Mouse (Mus musculus) c-Kit-positive CD71-positive TER-119-negative erythroid progenitor cells, embryonic 14.5 days (primary cell): ENCODE results near the gene Gse1.

Experiments
- DNase-seq: peaks from one replicate; pipeline ENCODE4 v3.0.0-alpha.2; 2013; ENCODE audit warnings: low read depth

Gene Gse1

DNA sequence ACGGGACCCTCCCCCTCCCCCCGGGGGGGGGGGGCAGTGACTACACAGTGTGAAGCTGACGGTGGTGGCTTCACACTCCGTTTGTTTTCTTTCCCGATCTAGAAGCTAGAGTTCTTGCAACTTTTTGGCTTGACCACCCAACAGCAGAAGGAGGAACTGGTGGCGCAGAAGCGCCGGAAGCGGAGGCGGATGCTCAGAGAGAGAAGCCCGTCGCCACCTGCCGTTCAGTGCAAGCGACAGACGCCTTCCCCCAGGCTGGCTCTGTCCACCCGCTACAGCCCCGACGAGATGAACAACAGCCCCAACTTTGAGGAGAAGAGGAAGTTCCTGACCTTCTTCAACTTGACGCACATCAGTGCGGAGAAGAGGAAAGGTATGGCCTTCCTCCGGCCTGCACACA, 344.3 kb downstream of the Gse1 start:
- DNase-seq, result no peak

- DNase-seq, result no peak
Observed at GRCm38 (mm10) chr8:120573866-120574265, 345.6 kb downstream of the Gse1 start.

DNA sequence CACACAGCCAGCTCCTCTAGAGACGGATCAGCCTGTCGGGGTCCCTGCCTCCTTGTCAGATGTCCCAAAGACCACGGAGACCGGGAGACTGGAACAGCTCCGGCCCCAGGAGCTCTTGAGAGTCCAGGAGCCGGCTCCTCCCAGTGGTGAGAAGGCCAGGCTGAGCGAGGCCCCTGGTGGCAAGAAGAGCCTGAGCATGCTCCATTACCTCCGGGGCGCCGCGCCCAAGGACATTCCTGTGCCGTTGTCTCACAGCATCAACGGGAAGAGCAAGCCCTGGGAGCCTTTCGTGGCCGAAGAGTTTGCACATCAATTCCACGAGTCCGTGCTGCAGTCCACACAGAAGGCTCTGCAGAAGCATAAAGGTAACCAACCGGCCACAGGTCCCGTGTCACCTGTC, 346.7 kb downstream of the Gse1 start:
- no peak for DNase-seq

- DNase-seq, result no peak
Observed at GRCm38 (mm10) chr8:120575801-120576200, 347.5 kb downstream of the Gse1 start.

DNA sequence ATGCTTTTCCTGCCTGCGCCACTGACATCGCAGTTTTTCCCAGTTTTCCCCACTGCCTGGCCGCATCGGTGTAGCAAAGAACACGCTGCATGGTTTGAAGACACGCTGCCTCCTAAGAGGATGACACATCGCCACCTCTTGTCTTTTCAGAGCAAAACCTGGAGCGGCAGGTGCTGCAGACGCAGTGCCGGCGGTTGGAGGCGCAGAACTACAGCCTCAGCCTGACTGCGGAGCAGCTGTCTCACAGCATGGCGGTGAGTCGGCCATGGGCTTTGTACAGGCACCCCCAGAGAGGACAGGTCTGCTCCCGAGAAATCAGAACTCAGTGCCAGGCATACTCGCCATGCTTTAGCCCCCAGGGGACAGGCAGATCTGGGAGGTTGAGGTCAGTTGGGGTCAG, 349.6 kb downstream of the Gse1 start:
- DNase-seq, result no peak

- no peak for DNase-seq
Observed at GRCm38 (mm10) chr8:120580336-120581000, 352.2 kb downstream of the Gse1 start.

- DNase-seq, result no peak
Observed at GRCm38 (mm10) chr8:120581329-120581728, 353.1 kb downstream of the Gse1 start.

DNA sequence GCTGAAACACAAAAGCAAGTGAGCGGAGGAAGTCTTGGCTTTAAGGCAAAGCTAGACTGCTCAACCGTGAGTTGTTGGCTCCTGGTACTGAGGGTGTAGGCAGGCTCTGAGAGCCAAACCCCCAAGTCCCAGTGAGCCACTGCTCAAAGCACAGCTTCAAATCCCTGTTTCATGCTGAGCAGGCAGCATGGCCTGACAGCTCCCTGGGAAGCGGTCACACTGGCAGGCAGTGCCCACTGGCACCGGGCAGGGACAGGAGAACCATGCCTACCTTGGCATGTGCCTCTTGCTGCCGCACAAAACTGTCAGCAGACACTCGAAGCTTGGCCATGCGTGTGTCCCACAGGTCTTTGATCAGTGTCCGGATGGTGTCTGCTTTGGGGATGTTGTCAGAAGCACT, 353.6 kb downstream of the Gse1 start:
- DNase-seq, result no peak

- no peak for DNase-seq
Observed at GRCm38 (mm10) chr8:120585521-120585920, 357.3 kb downstream of the Gse1 start.

- peak; percentile 98 for DNase-seq
Observed at GRCm38 (mm10) chr8:120588908-120589771, 360.9 kb downstream of the Gse1 start, which contains the start of gene Gins2. Gins2 (minus strand) TSS chr8:120589304.

DNA sequence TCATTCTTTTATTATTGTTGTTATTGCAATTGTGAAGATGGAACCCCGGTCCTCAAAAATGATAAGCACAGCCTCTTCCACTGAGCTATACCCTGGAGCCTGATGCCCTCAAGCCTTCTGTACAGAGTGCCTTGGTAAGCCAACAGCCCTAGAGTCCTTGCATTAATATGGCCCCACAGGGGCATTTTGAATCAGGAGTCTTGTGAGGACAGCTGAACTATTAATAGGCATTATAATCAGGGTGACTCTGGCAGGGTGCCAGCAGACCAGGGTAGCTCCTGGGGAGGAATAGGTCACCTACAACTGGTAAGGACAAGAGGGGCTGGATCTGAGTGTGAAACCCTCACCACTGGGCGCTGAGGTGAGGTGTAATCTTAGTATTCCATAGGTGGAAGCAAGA, 361.7 kb downstream of the Gse1 start:
- no peak for DNase-seq

GRCm38 (mm10) chr8:120591587-120592292, 363.5 kb downstream of the Gse1 start:
- DNase-seq, result no peak

GRCm38 (mm10) chr8:120594571-120594970, 366.3 kb downstream of the Gse1 start:
- no peak for DNase-seq

GRCm38 (mm10) chr8:120595963-120596362, 367.7 kb downstream of the Gse1 start:
- DNase-seq, result peak; percentile 68

DNA sequence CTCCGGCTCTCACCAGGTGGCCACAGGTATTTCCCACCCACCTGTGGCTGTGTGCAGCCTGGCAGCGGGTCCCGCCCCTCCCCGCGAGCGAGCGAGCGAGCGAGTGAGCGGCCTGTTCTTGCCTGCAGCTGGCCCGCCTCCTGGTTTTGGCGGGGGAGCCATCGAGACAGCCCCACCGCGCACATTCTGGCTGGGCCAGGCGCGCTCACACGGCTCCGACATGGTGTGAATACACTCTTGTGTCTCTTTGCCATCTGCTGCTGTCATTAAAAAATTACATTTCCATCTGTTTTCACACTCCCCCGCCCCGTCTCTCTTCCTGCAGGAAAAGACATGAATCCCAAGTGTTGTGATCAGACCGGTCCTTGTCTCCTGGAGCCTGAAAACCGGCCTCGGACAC, 370.3 kb downstream of the Gse1 start:
- DNase-seq, result no peak

DNA sequence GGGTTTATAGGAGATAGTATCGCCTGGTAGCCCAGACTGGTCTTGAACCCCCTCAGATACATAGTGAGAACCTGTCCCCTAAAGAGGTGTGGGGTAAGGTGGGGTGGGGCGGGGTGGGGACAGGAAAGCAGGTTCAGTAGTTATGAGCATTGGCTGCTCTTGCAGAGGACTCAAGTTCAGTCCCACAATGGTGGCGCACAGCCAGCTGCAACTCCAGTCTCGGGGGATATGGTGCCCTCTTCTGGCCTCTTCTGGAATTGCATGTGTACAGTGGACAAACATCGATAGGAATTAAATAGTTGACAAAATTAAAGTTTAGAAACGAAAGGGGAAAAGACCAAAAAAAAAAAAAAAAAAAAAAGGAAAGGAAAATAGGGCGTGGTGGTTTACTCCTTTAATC, 371.2 kb downstream of the Gse1 start:
- DNase-seq, result peak; percentile 61

- no peak for DNase-seq
Observed at GRCm38 (mm10) chr8:120602672-120603071, 374.4 kb downstream of the Gse1 start.

GRCm38 (mm10) chr8:120607460-120607859, 379.2 kb downstream of the Gse1 start:
- DNase-seq, result no peak

DNA sequence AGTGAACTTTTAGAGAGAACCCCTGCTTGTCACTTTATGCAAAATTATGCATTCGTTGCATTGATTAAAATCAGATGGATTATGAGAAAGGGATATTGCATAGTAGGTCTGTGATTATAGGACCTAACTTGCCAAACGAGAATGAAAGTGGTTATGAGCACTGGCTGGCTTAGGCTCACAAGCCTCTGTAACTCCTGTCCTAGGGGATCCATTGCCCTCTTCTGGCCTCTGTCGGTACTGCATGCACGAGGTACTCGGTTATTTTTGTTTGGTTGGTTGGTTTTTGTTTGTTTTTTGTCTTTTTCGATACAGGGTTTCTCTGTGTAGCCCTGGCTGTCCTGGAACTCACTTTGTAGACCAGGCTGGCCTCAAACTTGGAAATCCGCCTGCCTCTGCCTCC, 379.6 kb downstream of the Gse1 start:
- DNase-seq, result peak; percentile 66

DNA sequence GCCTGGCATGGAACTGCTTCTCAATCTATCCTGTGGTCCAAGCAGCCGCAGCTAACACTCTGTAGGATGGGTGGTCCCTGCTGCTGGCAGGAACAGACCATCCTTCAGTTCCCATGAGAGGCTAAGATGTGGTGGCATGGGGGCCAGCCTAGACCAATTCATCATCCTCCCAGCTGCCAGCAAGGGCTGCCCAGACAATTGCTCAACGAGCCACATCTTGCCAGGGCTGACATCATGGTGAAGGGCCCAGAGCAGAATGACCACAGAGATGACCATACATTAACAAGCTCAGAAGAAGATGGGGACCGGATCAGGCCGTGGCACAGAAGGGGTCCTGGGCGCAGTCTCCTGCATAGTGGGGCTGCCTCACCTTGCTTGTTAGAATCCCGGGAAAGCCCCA, 382.6 kb downstream of the Gse1 start:
- no peak for DNase-seq

- no peak for DNase-seq
Observed at GRCm38 (mm10) chr8:120614491-120614890, 386.2 kb downstream of the Gse1 start.

GRCm38 (mm10) chr8:120616663-120617626, 388.7 kb downstream of the Gse1 start:
- no peak for DNase-seq
